8 mouse cellular contexts compared by ENCODE assay signal in genomic region chr3:115936734-115937599, GRCm38 (mm10). TPM values are rescaled to one million over a fixed set of nuclear protein-coding genes. Genes with fewer than 3 reads are reported as not detected.
DNase-seq lines count a peak whose midpoint lies in the region; ATAC-seq lines count a peak whose summit lies in the region.

No protein-coding gene starts in this region.

- intact Hi-C loops in left cerebral cortex, postnatal 14 days (cut with DNase I): no loop called here

- H3K27ac ChIP-seq in liver, embryonic 12.5 days: no peak overlapping the region

- H3K4me3 ChIP-seq in liver, embryonic 12.5 days: no peak overlapping the region

- peaks cover 40% of the 10 kb centered on the region for H3K36me3 ChIP-seq in liver, embryonic 12.5 days

- H3K4me1 ChIP-seq in liver, embryonic 12.5 days: no peaks in the 10 kb centered on the region

- WGBS in liver, embryonic 12.5 days (ENCODE audit: insufficient replicate concordance): 38% methylated on average over 4 of the region's 4 CpGs

- H3K4me2 ChIP-seq in liver, embryonic 12.5 days: no peak overlapping the region

- ATAC-seq in liver, embryonic 12.5 days: 0 out of 2 replicates have a peak, but pooled peaks have one; percentile 55

- H3K27me3 ChIP-seq in liver, embryonic 12.5 days (replicated peaks): no peaks in the 10 kb centered on the region

- H3K9ac ChIP-seq in liver, embryonic 12.5 days: no peak overlapping the region

- DNase-seq in left cerebral cortex, postnatal 14 days (ENCODE audit: low spot score in 2 of 2): peak; percentile 33 to 41
- DNase-seq in left cerebral cortex, adult 8-10 months (ENCODE audit: low spot score in 2 of 2): no peak
- DNase-seq in MEL-GATA-1-ER (ENCODE audit: extremely low read depth, low read depth): peak; percentile 51
- DNase-seq in c-Kit-positive CD71-positive TER-119-negative erythroid progenitor cells, embryonic 14.5 days (ENCODE audit: low read depth): peak; percentile 61
- peak; percentile 38 to 55 for DNase-seq in gastrocnemius, postnatal 4 days (ENCODE audit: low spot score in 2 of 2)
- peak; percentile 27 for DNase-seq in retina, postnatal 7 days (ENCODE audit: low read depth, low spot score)
- DNase-seq in left cerebral cortex, adult 9 months (ENCODE audit: low spot score in 2 of 2): no peak

- H3K9me3 ChIP-seq in liver, embryonic 12.5 days (replicated peaks): no peaks in the 10 kb centered on the region

RNA-seq across cellular contexts. Expression of gene Dph5, which starts 49.3 kb away (rescaled TPM):
- 10 to 100 TPM; 11.7 to 12.5 TPM for total RNA-seq in left cerebral cortex, postnatal 14 days (2021)
- total RNA-seq in left cerebral cortex, adult 8-10 months (2022): 10 to 100 TPM; 11.3 to 16.8 (median 13.2) TPM
- 10 to 100 TPM in 1 of 2 experiments, 1 to 10 TPM in 1; 8.3 to 11.3 TPM for total RNA-seq in gastrocnemius, postnatal 4 days (2021)
- polyA plus RNA-seq in liver, embryonic 12.5 days (2016; fragmentation: Nextera tagmentation; extraction: Ambion mirVana): 31.5 and 32.1 TPM in 2 replicates

Comparison
In these comparisons a context has a peak if more than half of its experiments do, and no peak if none do; other contexts are left out.
1. DNase-seq: peak in left cerebral cortex, postnatal 14 days (2 of 2), MEL-GATA-1-ER (single experiment), c-Kit-positive CD71-positive TER-119-negative erythroid progenitor cells, embryonic 14.5 days (single experiment), gastrocnemius, postnatal 4 days (2 of 2) and retina, postnatal 7 days (single experiment); none in left cerebral cortex, adult 8-10 months (0 of 2) and left cerebral cortex, adult 9 months (0 of 2).